Mouse (Mus musculus) kidney, adult 2 months (tissue): ENCODE measurements around the gene Arhgef10l.

ENCODE experiments used
- CTCF ChIP-seq: fragments of 200-500 bp; conservative IDR thresholded peaks from 2 replicates; pipeline ENCODE4 v1.5.1; 2011; ENCODE audit warnings: low read depth, mild to moderate bottlenecking, control low read depth, low read length, moderate library complexity, mixed read lengths; ENCODE audit not compliant: insufficient read depth, insufficient read length
- POLR2A ChIP-seq: fragments of 200-500 bp; IDR thresholded peaks from one replicate; pipeline ENCODE4 v1.6.1; 2011; ENCODE audit warnings: low read depth, low read length, control low read depth

DNA sequence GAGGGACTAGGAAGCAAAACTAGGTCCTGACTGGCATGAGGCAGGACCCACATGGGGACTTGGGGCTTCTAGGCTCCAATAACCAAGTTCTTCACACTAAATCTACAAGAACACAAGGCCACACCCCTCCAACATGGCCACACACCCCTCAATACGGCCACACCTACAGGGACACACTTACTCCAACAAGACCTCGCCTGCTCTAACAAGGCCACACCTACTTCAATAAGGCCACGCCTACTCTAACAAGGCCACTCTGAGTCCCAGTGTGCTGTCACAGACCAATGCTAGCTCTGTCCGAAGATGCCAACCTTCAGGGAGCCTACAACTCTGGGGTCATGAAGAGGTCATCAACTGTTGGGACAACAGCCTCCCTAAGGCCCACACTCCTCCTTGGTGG is 111.3 kb downstream of the Arhgef10l start:
- TF ChIP-seq CTCF (no peak), POLR2A (no peak)
